Mouse (Mus musculus): ENCODE measurements around the gene Mettl1.

DNA sequence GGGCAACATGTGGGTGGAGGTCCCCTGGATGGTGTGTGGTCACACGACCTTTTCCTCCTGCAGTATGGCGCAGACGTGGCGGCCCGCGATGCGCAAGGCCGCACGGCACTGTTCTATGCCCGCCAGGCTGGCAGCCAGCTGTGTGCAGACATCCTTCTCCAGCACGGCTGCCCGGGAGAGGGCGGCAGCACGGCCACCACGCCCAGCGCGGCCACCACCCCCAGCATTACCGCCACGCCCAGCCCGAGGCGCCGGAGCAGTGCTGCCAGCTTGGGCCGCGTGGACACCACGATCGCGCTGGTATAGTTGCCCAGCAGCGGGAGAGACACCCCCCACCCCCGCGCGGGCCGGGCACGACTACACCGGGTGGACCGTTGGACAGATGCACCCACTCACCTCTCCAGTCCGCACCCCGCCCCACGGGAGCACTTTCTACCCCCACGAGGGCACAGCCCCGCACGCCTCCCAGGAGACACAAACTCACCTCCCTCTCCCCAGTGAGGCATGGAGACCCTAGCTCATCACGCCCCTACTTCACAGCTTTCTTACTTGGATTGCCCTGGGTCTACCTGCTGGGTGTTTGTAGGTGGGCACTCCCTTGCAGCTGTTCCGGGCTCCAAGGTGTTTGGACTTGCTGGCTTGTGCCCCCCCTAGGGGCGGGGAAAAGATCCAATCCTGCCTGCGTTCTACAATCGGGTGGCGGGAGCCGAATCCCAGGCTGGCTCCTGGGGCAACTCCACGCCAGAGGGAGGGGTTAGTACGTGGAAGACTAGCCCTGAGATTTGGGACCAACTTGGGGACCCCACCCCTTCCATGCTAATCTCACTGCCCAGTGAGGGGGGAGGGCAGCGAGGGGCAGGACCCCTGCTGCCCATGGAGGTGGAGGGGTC lies 50.5 kb downstream of the Mettl1 start:
- no peak for TF ChIP-seq CTCF (IDR thresholded peaks at IDR 0.05; ENCODE audit: borderline replicate concordance, insufficient read depth, low read length)
- no peak for TF ChIP-seq POLR2A (IDR thresholded peaks at IDR 0.05; ENCODE audit: low read depth, low read length)

All from embryonic fibroblast, embryonic 13.5 days (primary cell).